Mouse (Mus musculus): ENCODE measurements around the gene Bcor. TPM values are rescaled to one million over a fixed set of nuclear protein-coding genes. Genes with fewer than 3 reads are reported as not detected.

Bcor gene
- polyA plus RNA-seq, 1 experiment from 2014 or later: 8.1 TPM

DNA sequence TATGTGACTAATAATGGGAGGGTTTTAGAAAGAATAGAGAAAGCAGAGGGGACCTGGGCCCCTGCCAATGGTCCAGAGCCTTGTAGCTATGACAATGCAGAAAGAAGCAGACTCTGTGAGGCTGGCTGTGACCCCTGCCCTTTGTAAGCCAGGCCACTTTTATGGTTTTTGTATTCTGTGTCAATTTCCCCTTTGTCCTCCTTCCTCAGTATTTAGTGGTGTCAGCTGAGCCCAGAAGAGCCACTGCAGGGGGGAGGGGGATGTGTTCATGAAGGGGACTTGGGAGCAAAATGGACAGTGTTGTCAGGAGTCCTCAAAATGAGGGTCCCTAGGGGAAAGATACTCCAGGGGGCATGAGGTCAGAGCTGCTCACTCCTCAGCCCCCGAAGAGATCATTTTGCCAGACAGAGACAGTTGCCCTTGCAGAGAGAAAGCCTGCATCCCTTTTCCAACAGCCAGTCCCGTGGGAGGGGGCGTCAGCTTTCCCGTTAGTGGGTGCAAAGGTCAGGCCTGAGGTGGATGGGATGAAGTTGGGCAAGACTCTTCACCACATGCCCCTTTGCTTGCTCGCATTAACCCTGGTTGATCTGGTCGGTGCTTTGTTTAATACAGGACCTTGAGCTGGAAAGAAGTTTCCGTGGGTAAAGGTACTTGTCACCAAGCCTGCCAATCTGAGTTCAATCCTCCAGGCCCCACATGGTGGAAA is 171.8 kb downstream of the Bcor start:
- Histone ChIP-seq H3K4me1 (ENCODE audit: control insufficient read depth, insufficient read depth, low read length) (no peaks in the 10 kb centered on the region), H3K4me2 (ENCODE audit: low read depth, low read length) (no peak overlapping the region), H3K27ac (ENCODE audit: low read length) (no peak overlapping the region), H3K9ac (ENCODE audit: low read depth, low read length) (no peak overlapping the region), H3K36me3 (ENCODE audit: control insufficient read depth, insufficient read depth, low read length) (no peaks in the 10 kb centered on the region), H3K27me3 (replicated peaks; ENCODE audit: control insufficient read depth, insufficient read depth, low read length) (no peaks in the 10 kb centered on the region), H3K4me3 (ENCODE audit: low read length) (no peak overlapping the region), H3K9me3 (ENCODE audit: control insufficient read depth, low read length) (no peaks in the 10 kb centered on the region)
- WGBS: 69% methylated on average over 7 of the region's 7 CpGs
- ATAC-seq: no peak

DNA sequence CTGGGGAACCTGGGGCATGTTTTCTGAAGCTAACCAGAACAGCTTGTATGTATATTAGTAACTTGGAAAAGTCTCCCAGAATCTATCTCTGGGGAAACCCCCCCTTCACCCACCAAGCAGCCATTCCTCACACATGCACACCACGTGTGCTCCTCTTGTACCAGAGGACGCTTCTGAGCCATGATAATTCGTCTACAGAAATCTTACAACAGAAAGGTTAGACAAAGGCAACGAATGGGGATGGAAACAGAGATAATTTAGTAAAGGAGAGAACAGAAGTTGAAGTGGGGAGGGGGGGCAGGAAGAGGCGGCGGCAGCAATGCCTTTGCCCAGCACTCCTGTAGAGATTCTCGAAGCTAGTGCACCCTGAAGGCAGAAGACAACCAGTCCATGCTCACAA is 172.6 kb downstream of the Bcor start:
- Histone ChIP-seq H3K4me1 (ENCODE audit: control insufficient read depth, insufficient read depth, low read length) (no peaks in the 10 kb centered on the region), H3K27me3 (replicated peaks; ENCODE audit: control insufficient read depth, insufficient read depth, low read length) (no peaks in the 10 kb centered on the region), H3K9me3 (ENCODE audit: control insufficient read depth, low read length) (no peaks in the 10 kb centered on the region), H3K9ac (ENCODE audit: low read depth, low read length) (no peak overlapping the region), H3K27ac (ENCODE audit: low read length) (no peak overlapping the region), H3K4me3 (ENCODE audit: low read length) (no peak overlapping the region), H3K36me3 (ENCODE audit: control insufficient read depth, insufficient read depth, low read length) (no peaks in the 10 kb centered on the region), H3K4me2 (ENCODE audit: low read depth, low read length) (no peak overlapping the region)
- no peak for ATAC-seq
- 60% methylated on average over 7 of the region's 7 CpGs for WGBS

Data from intestine, embryonic 16.5 days (tissue).